Mouse (Mus musculus): Measurements from ENCODE around the gene Zfp523.

The Zfp523 gene

DNA sequence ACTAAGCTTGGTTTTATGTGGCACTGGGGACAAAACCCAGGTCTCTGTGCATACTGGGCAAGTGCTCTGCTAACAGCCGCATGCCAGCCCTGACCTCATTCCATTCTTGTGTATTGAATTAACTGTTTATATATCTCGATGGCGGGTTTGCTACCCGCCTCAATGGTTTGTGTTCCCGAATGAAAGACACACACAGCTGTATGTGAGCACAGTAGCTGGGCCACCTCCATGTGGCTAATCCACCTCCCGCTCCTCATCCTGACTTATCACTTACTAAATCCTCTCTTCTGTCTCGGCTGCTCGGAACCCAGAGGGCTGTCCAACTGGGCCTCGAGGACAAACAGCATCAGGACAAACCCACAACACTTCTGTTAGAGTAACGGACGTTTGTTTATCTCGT lies 72.1 kb downstream of the Zfp523 start:
- no peak for DNase-seq

DNA sequence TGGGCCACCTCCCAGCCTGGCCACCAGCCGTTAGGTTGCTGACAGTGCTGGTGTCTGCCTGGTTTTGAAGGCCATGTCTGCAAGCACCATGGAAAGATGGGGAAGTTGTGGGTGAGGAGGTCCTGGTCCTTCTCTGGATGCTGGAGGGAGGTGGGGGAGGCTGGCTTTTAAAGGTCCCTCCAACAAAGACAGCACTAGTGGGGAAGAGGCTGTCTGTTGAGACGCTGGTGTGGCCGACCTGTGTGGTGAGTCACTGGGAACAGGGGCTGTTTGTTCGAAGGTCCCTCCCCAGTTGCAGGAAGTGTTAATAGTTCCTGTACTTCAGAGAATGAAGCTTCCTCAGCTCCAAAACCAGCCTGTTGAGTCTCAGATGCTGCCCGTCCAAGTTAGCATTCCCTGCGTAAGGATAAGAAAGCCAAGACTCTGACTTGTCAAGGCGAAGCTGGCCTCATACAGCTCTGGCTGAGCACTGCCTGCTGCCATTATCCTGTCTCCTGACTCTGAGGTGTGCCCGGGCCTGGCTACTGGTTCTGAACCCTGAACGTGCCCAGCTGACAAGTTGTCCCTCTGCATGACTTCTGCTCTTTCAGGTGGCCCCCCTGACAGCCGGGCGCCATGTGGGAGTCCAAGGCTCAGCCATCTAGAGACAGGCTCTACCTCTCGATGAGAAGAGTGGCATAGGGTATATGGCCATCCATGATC lies 74.8 kb downstream of the Zfp523 start:
- no peak for DNase-seq

DNA sequence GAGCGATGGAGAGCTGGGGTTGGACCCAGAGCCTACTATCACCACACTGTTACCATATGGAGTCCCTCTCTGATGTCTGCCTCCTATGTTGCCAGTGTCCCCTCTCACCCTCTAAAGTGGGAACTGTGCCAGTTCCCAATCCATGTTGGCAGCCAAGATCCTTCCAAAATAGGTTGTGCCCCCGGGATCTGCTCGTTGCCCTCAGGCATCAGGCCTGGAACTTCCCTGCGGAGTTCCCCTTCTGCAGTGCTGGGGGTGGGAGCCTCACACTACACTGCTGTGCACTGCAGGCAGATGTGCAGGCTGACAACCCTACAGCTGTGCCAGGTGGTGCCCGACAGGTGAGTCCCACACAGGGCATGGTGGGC lies 75.3 kb downstream of the Zfp523 start:
- no peak for DNase-seq

DNA sequence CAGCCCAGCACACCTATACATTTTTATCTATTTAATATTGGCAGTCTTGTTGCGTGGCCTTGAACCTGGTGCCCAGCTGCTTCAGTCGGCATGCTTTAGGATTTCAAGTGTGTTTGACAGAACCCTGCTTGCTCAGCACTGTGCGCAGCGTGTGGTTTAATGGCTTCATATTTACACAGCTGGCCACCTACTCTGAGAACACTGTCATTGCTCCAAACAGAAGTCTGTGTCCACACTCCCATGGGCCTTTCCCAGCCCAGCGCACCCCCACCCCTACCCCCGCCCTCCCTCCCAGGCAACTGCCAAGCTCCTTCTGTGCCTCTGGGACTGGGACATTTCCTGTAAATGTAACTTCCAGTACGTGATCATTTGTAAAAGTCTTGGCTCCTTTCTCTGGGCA lies 76.3 kb downstream of the Zfp523 start:
- DNase-seq: no peak

DNA sequence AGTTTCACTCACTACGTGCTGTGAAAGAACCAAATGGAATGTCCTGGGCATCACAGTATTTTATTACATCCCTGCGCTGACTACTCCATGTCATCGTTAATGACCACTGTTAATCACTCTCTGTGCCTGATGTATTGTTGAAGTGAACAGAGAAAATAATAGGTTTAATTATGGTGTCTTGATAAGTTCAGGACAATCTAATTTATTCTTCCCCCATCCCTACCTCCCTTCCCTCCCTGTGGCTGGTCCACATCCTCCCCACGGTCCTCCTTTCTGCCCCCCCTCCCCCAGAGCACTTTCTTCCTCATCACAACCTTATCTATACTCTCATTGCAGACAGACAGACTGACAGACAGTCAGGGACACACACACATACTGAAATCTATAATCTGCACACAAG lies 77.9 kb downstream of the Zfp523 start:
- no peak for DNase-seq
